Comparison of ENCODE assay signal across 22 mouse cellular contexts in the genomic region with DNA sequence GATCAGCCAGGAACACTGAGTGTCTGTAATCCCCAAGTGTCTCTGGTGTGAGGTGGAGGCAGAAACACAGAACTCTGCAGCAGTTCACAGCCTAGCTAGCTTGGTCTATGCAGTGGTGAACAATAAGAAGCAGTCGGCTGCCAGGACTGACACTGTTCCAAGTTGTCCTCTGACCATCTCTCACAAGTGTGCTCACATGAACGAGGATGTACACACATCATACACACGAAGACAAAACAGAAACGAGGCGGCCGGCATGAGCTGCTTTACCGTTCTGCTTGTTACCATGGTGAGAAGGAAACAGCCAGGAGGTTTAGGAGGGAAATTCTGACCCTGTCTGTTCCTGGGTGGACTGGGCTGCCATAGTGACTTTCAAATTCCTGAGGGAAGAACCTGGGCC. TPM values are rescaled to one million over a fixed set of nuclear protein-coding genes. Genes with fewer than 3 reads are reported as not detected.
DNase-seq lines count a peak whose midpoint lies in the region; ATAC-seq and TF ChIP-seq lines count a peak whose summit lies in the region.
"Had no signal": no experiment of that assay in that cellular context is flagged by ENCODE, and none has a peak within 500 bp of the region (broad histone marks: within the 10 kb centered on the region; RNA-seq: fewer than 3 reads in every experiment).

No protein-coding gene starts in this region.

- H3K9ac ChIP-seq in hindbrain, embryonic 12.5 days, result no peak overlapping the region
- H3K9ac ChIP-seq in midbrain, embryonic 13.5 days (replicated peaks), result peak overlapping the region; percentile 30; the same call in 1 of the 2 replicates
- H3K9ac ChIP-seq: embryonic facial prominence, embryonic 12.5 days; heart, embryonic 13.5 days; liver, embryonic 13.5 days had no signal

- no peak for TF ChIP-seq POLR2A in brain, embryonic 14.5 days (IDR thresholded peaks at IDR 0.05; ENCODE audit: borderline replicate concordance, extremely low read depth, insufficient read depth, insufficient read length, poor library complexity, severe bottlenecking)

- H3K4me1 ChIP-seq in forebrain, embryonic 10.5 days, result peaks cover 61% of the 10 kb centered on the region
- H3K4me1 ChIP-seq in hindbrain, embryonic 12.5 days, result peaks cover 45% of the 10 kb centered on the region
- peaks cover 53% of the 10 kb centered on the region for H3K4me1 ChIP-seq in midbrain, embryonic 13.5 days (replicated peaks)

- WGBS in forebrain, embryonic 10.5 days, result 57% methylated on average over 7 of the region's 7 CpGs
- 25% methylated on average over 7 of the region's 7 CpGs for WGBS in hindbrain, embryonic 12.5 days
- 5% methylated on average over 7 of the region's 7 CpGs for WGBS in midbrain, embryonic 13.5 days

- H3K36me3 ChIP-seq in forebrain, embryonic 10.5 days (replicated peaks), result no peaks in the 10 kb centered on the region
- H3K36me3 ChIP-seq in hindbrain, embryonic 12.5 days, result no peaks in the 10 kb centered on the region
- H3K36me3 ChIP-seq in midbrain, embryonic 13.5 days, result peaks cover 10% of the 10 kb centered on the region
- H3K36me3 ChIP-seq: embryonic facial prominence, embryonic 12.5 days; G1E; heart, embryonic 13.5 days; liver, embryonic 13.5 days had no signal

- ATAC-seq in hindbrain, embryonic 12.5 days (ENCODE audit: low FRiP score), result no peak
- ATAC-seq in midbrain, embryonic 13.5 days, result no peak; the same call in 1 of the 2 replicates
- ATAC-seq in erythroid progenitor cell, adult 5-6 weeks (replicated peaks; ENCODE audit: low FRiP score, poor library complexity, severe bottlenecking), result no peak

- TF ChIP-seq CTCF in brain, embryonic 14.5 days (IDR thresholded peaks at IDR 0.05; ENCODE audit: borderline replicate concordance, extremely low read depth, insufficient read depth, insufficient read length), result no peak

- H3K27ac ChIP-seq in forebrain, embryonic 10.5 days, result peak overlapping the region; percentile 83
- H3K27ac ChIP-seq in hindbrain, embryonic 12.5 days, result peak overlapping the region; percentile 72
- H3K27ac ChIP-seq in midbrain, embryonic 13.5 days, result peak overlapping the region; percentile 77
- H3K27ac ChIP-seq: embryonic facial prominence, embryonic 12.5 days; heart, embryonic 13.5 days; left cerebral cortex, adult 2 months; liver, embryonic 13.5 days; stomach, postnatal 0 days had no signal

- DNase-seq in brain, embryonic 14.5 days (ENCODE audit: low read depth), result peak; percentile 52
- DNase-seq in forebrain, embryonic 10.5 days (ENCODE audit: extremely low spot score, low spot score), result no peak
- no peak for DNase-seq in urinary bladder, postnatal 36 days (ENCODE audit: low spot score in 2 of 2)
- DNase-seq in adrenal gland, adult 18-20 months (ENCODE audit: low spot score in 2 of 2), result no peak
- DNase-seq in layer of hippocampus, adult 18-20 months (ENCODE audit: low spot score in 2 of 2), result no peak
- DNase-seq: adrenal gland, adult 8-10 months; cerebellum, adult 9-10 months; kidney, adult 8-10 months; kidney, postnatal 36 days; liver, embryonic 13.5 days; lung, postnatal 14 days; thymus, postnatal 14 days had no signal

- peaks cover 21% of the 10 kb centered on the region for H3K27me3 ChIP-seq in forebrain, embryonic 10.5 days (ENCODE audit: poor library complexity, severe bottlenecking)
- H3K27me3 ChIP-seq in hindbrain, embryonic 12.5 days, result no peaks in the 10 kb centered on the region
- 0 out of 2 replicates have a peak, but pooled peaks cover 3% of the 10 kb centered on the region for H3K27me3 ChIP-seq in midbrain, embryonic 13.5 days
- H3K27me3 ChIP-seq: liver, embryonic 13.5 days had no signal

- 0 out of 2 replicates have a peak overlapping the region, but pooled peaks have one; percentile 21 for H3K4me2 ChIP-seq in hindbrain, embryonic 12.5 days (replicated peaks)
- H3K4me2 ChIP-seq in midbrain, embryonic 13.5 days (replicated peaks), result 0 out of 2 replicates have a peak overlapping the region, but pooled peaks have one; percentile 17
- H3K4me2 ChIP-seq: embryonic facial prominence, embryonic 12.5 days; liver, embryonic 13.5 days had no signal

- H3K9me3 ChIP-seq in forebrain, embryonic 10.5 days, result no peaks in the 10 kb centered on the region
- H3K9me3 ChIP-seq in hindbrain, embryonic 12.5 days (replicated peaks), result no peaks in the 10 kb centered on the region
- H3K9me3 ChIP-seq in midbrain, embryonic 13.5 days, result no peaks in the 10 kb centered on the region
- H3K9me3 ChIP-seq: embryonic facial prominence, embryonic 12.5 days; G1E; heart, embryonic 13.5 days; liver, embryonic 13.5 days had no signal

- H3K4me3 ChIP-seq in forebrain, embryonic 10.5 days, result no peak overlapping the region
- H3K4me3 ChIP-seq in hindbrain, embryonic 12.5 days, result no peak overlapping the region
- no peak overlapping the region for H3K4me3 ChIP-seq in midbrain, embryonic 13.5 days (replicated peaks)
- H3K4me3 ChIP-seq: embryonic facial prominence, embryonic 12.5 days; heart, embryonic 13.5 days; left cerebral cortex, adult 2 months; liver, embryonic 13.5 days had no signal

RNA-seq across cellular contexts. Expression of a gene that starts 9.4 kb away (rescaled TPM):
- polyA plus RNA-seq in brain, embryonic 14.5 days (2012; rRNA removed), result 8.3 and 10.3 TPM in 2 replicates
- 3.8 and 6.1 TPM in 2 replicates for polyA plus RNA-seq in forebrain, embryonic 10.5 days (2016; fragmentation: Nextera tagmentation; extraction: Ambion mirVana)
- polyA plus RNA-seq in hindbrain, embryonic 12.5 days (2016; fragmentation: Nextera tagmentation; extraction: Ambion mirVana), result 11.3 and 12.9 TPM in 2 replicates
- polyA plus RNA-seq in midbrain, embryonic 13.5 days (2015; fragmentation: Nextera tagmentation; extraction: Ambion mirVana), result 8.3 and 8.5 TPM in 2 replicates
- total RNA-seq in adrenal gland, adult 18-20 months (2021), result 1 to 10 TPM in 1 of 2 experiments, under 1 TPM in 1; 0.60 to 1.1 TPM
- total RNA-seq in layer of hippocampus, adult 18-20 months (2021), result 1 to 10 TPM; 4.5 to 7.0 TPM
- total RNA-seq in erythroid progenitor cell, adult 5-6 weeks (2015; ENCODE audit: low replicate concordance), result not detected in 2 replicates
- total RNA-seq in erythroid progenitor cell, adult 5-6 weeks (2017; ENCODE audit: low replicate concordance), result not detected in 2 replicates
- total RNA-seq: hematopoietic stem cell, adult 5-6 weeks; megakaryocyte-erythroid progenitor cell, adult 5-6 weeks had no signal
- polyA plus RNA-seq: liver, embryonic 13.5 days had no signal

RNA-seq across cellular contexts. Expression of a gene that starts 23.7 kb away (rescaled TPM):
- 4.0 and 8.3 TPM in 2 replicates for polyA plus RNA-seq in brain, embryonic 14.5 days (2012; rRNA removed)
- polyA plus RNA-seq in forebrain, embryonic 10.5 days (2016; fragmentation: Nextera tagmentation; extraction: Ambion mirVana), result 6.3 and 7.1 TPM in 2 replicates
- 10.1 and 11.9 TPM in 2 replicates for polyA plus RNA-seq in hindbrain, embryonic 12.5 days (2016; fragmentation: Nextera tagmentation; extraction: Ambion mirVana)
- 5.5 and 5.7 TPM in 2 replicates for polyA plus RNA-seq in midbrain, embryonic 13.5 days (2015; fragmentation: Nextera tagmentation; extraction: Ambion mirVana)
- total RNA-seq in adrenal gland, adult 18-20 months (2021), result 10 to 100 TPM; 11.6 to 12.4 TPM
- total RNA-seq in layer of hippocampus, adult 18-20 months (2021), result 10 to 100 TPM; 29.0 to 29.3 TPM
- total RNA-seq in erythroid progenitor cell, adult 5-6 weeks (2015; ENCODE audit: low replicate concordance), result not detected in 2 replicates
- total RNA-seq in erythroid progenitor cell, adult 5-6 weeks (2017; ENCODE audit: low replicate concordance), result 0.45 TPM in 1 of 2 replicates, not detected in the other

RNA-seq across cellular contexts. Expression of a gene that starts 42.8 kb away (rescaled TPM):
- polyA plus RNA-seq in brain, embryonic 14.5 days (2012; rRNA removed), result 78.6 and 97.8 TPM in 2 replicates
- 1.8 and 3.3 TPM in 2 replicates for polyA plus RNA-seq in forebrain, embryonic 10.5 days (2016; fragmentation: Nextera tagmentation; extraction: Ambion mirVana)
- 12.5 and 15.3 TPM in 2 replicates for polyA plus RNA-seq in hindbrain, embryonic 12.5 days (2016; fragmentation: Nextera tagmentation; extraction: Ambion mirVana)
- polyA plus RNA-seq in midbrain, embryonic 13.5 days (2015; fragmentation: Nextera tagmentation; extraction: Ambion mirVana), result 13.1 and 18.8 TPM in 2 replicates
- total RNA-seq in adrenal gland, adult 18-20 months (2021), result 10 to 100 TPM; 15.7 to 20.2 TPM
- 100 to 1,000 TPM; 159 to 163 TPM for total RNA-seq in layer of hippocampus, adult 18-20 months (2021)
- 1.1 TPM in 1 of 2 replicates, not detected in the other for total RNA-seq in erythroid progenitor cell, adult 5-6 weeks (2015; ENCODE audit: low replicate concordance)
- 0.39 and 0.45 TPM in 2 replicates for total RNA-seq in erythroid progenitor cell, adult 5-6 weeks (2017; ENCODE audit: low replicate concordance)

RNA-seq across cellular contexts. Expression of a gene that starts 43.0 kb away (rescaled TPM):
- polyA plus RNA-seq in brain, embryonic 14.5 days (2012; rRNA removed), result 2.3 and 2.8 TPM in 2 replicates
- polyA plus RNA-seq in forebrain, embryonic 10.5 days (2016; fragmentation: Nextera tagmentation; extraction: Ambion mirVana), result 1.1 and 1.5 TPM in 2 replicates
- 2.3 and 2.8 TPM in 2 replicates for polyA plus RNA-seq in hindbrain, embryonic 12.5 days (2016; fragmentation: Nextera tagmentation; extraction: Ambion mirVana)
- 2.4 and 2.7 TPM in 2 replicates for polyA plus RNA-seq in midbrain, embryonic 13.5 days (2015; fragmentation: Nextera tagmentation; extraction: Ambion mirVana)
- total RNA-seq in adrenal gland, adult 18-20 months (2021), result not detected
- 1 to 10 TPM; 7.8 to 9.0 TPM for total RNA-seq in layer of hippocampus, adult 18-20 months (2021)
- not detected in 2 replicates for total RNA-seq in erythroid progenitor cell, adult 5-6 weeks (2015; ENCODE audit: low replicate concordance)
- not detected in 2 replicates for total RNA-seq in erythroid progenitor cell, adult 5-6 weeks (2017; ENCODE audit: low replicate concordance)
- total RNA-seq: G1E; hematopoietic stem cell, adult 5-6 weeks; megakaryocyte-erythroid progenitor cell, adult 5-6 weeks had no signal
- polyA plus RNA-seq: G1E had no signal
